Mouse (Mus musculus) lung, postnatal 4 days (tissue): ENCODE results near the gene Ciapin1.
A peak's percentile ranks its signal among the peaks of the same experiment; 100 is the strongest.

ENCODE experiments used
- DNase-seq, 2 experiments: peaks; one replicate each; pipeline ENCODE4 v3.0.0; 2021

Gene Ciapin1

DNA sequence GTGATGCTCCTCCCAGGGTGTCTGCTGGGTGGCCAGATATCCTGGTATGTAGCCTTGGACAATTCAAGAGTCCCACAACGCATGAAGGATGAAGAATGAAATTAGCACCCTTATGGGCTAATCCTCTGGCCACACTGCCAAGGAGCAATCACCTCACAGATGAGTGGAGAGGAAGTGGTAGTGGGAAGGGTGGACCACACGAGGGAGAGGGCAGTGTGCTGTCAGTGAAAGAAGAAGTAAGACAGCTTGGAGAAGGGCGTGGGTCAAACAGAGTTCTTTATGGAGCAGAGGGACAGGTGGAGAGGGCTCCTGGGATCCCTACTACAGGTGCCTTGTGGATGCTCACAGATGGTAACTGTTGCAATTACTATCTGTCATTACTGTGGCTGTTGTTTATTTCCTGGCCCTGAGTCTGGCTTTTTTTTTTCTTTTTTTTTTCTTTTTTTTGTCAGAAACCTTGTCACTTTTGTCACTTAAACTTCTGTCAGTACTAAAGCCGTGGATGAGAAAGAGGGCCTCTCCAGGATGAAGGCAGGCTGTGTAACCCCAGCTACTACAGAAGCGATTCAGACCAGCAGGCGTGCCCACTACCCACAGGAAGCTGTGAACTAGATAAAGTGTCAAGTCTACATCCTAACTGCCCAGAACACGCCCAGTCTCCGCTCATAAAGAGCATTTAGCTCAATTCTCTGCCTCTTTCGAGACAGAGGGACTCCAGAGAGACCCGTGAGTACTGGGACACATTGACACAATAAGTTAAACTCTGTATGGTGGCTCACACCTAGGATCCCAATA lies 33.4 kb downstream of the Ciapin1 start:
- DNase-seq = no peak

DNA sequence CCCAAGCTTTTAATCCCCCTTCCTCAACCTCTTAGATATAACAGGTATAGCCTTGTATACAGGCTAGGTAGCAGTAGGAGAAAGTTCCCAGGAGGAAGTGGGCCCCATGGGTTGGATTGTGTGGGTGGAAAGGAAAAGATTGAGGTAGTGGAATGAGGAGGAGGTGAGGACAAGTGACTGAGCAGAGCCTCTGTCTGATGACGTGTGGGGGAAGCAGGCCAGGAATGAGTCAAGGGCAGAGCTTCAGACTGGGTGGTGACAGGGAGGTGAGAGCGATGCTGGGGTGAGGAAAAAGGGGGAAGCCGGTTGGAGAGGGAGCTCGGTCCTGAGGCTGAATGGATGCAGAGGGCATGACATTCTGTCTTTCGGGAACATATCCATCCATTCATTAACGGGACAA lies 34.6 kb downstream of the Ciapin1 start:
- DNase-seq = no peak

DNA sequence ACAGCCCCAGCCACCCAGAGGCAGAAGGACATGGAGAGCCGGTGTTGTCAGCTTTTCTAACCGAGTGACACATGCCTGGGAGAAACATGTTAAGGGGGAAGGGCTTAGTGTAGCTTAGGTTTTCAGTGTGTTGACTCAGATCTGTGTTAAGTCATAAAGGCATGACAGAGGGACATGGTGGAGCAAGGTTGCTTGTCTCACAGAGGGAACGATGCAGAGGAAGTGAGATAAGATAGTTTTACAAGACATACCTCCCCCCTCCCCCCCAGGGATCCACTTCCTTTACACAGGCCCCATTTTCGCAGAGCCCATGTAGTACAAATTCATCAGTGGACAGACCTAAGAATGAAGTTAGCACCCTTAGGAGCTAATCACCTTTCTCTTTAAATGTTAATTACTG lies 35.8 kb downstream of the Ciapin1 start:
- no peak for DNase-seq

DNA sequence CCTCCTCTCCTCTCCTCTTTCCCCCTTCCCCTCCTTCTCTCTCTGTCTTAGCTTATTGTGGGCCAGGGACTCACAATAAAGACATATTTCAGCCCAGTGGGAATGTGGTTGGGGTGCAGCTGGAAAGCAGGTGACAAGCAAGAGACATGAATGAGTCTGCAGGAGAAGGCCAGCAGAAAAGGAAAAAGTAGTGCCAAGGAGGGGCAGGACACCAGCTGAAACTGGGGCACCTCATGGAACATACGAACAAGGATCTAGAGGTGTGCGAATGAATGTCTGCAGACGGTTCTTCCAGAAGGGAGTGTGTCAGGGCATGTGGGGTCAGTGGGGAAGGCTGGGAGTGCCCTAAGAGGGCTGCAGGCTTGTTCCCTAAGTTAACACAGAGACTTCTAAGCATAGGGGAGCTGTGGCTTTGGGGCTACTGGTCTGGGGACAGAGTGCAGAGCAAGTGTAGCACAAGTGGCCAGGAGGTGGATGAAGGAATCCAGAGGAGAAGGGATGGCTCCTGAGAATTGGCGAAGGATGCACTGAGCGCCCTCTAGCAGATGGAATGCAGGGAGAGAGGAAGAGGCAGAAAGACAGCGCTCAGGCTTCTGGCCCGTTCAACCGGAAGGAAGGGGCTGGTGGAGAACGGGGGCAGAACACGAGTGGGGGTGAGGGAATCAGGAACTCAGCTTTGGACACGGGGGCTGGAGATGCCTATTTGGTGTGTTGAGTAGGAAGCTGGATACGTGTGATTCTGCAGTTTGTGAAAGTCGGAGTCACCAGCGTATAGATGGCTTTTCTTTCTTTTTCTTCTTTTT lies 36.7 kb downstream of the Ciapin1 start:
- peak; percentile 60 to 62 for DNase-seq

DNA sequence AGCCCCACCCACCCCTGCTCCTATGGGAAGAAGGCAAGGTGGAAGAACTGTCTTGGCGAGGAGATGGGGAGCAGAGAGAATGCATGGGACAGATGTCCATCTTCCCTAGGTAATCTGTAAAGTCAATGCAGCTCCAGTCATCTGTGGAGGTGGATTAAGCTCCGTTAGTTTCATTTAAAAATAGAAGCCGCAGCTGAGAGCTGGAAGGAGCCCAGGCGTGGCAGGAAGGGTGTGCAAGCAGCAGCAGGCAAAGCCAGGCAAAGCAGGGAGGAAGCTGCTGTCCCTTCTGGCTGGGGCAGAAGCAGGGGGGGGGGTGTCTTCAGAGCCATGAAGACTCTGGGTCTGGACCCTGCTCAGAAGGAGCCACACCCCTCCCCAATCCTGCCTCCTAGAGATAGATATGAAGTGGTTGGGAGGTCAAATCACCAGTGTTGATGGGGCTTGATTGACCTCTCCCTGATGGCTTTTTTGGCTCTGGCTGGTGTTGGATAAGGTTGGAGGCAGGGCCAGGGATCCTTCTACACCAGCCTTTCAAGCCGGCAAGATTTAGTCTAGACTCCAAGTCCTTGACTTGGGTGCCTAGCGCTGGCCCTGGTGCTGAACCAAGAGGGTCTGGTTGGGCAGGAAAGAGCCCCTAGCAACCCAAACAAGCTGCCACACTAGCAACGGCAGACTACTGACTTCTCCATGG lies 37.7 kb downstream of the Ciapin1 start:
- no peak for DNase-seq

DNA sequence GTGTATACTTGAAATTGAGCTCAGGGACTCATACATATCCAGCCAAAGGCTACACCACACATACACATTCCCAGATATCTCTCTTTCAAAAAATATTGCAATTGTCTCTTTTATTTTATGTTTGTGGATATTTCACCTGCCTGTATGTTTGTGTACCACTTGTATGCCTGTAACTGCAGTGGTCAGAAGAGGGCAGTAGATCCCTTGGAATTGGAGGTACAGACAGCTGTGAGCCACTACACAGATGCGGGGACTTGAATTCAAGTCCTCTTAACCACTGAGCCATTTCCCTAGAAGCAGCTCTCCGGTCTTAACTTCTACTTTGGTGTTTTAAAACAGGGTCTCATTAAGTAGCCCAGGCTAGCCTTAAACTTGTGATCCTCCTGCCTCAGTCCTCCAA lies 43.4 kb downstream of the Ciapin1 start:
- no peak for DNase-seq

DNA sequence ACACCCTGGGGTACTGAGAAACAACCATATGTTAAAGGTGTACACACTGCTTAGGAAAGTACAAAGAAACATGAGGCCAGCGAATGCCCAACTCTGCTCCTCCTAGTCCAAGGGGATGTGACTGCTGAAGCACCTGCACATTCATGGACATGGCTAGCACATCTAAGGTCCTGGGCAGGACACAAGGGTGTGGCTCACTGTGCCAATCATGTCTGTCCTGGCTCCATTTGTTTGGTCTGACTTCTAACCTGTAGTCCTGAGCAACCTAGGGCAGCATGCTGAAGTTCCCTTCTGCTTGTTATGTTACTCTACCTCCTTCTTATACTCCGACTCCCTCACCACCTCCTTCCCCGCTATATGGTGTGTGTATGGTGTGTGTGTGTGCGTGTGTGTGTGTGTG lies 43.8 kb downstream of the Ciapin1 start:
- DNase-seq = no peak

DNA sequence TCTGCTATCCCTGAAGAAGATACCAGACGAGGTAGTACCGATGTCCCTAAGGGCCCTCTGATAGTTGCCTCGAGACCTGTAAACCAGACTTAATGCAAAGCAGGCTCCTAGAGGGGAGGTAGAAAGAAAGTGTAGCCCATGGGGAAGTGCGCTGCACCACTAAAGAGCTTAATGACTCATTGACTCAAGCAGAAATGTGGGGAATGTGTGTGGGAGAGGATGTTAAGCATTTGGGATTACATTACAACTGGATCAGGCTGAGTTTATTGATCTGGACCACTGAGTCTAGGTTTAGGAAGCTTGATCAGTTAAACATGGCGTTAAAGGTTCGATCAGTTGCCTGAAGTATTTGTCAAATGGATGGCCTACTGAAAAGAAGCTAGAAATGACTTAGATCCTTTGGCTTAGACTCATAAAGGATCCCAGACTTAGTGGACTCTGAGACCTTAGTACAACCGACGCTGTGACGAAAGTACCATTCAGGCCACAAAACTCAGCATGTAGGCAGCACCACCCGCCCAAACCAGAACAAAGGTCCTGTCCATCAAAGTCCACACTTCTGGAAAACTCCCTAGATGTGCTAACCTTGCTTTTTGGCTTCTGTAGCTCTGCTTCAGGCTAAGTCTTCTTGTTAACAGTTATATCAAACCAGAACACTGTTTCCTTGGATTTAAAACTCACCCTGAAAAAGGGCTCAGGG lies 48.8 kb downstream of the Ciapin1 start:
- no peak for DNase-seq

DNA sequence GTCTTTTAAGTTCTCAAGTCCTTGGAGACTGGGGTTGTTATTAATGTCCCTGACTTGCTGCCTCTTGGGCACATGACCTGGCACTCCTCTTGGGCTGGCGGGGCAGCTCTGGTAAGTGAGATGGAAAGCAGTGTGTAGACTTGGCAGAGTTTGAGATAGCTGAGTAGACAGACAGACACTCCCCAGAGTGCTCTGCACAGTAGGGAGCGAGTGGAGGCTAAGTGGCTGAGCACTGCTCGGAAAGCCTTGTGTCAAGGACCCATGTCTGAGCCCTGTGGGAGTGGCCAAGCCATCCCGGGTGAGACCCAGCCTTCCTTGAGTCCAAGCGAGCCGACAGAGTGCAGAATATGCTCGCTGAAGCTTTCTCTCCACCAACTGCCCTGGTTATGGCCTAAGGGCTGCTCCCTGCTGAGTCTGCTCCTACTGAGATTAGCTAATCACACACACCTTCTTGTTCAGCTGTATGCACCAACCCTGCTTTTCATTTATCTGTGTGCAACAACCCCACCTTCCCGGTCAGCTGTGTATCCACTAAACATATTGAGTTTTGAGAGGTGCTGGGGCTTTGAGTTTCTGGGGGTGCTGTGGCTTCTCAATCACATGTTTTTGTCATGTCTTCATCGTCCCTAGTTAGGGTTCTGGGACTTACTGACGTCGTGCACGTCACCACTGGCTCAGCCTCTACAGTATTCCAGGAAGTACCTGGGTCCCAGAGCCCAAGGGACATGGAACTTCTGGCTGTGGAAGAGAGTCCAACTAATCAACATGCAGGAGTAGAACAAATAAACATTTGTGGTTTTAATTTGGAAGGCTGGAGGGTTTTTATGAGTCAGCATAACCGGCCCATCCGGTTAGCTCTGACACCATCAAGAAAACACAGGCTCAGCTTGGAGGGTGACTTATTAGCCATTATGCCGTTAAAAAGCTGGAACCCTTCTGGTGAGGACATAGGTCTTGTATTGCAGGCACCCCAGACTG lies 50.3 kb downstream of the Ciapin1 start:
- DNase-seq = peak; percentile 34 to 79

DNA sequence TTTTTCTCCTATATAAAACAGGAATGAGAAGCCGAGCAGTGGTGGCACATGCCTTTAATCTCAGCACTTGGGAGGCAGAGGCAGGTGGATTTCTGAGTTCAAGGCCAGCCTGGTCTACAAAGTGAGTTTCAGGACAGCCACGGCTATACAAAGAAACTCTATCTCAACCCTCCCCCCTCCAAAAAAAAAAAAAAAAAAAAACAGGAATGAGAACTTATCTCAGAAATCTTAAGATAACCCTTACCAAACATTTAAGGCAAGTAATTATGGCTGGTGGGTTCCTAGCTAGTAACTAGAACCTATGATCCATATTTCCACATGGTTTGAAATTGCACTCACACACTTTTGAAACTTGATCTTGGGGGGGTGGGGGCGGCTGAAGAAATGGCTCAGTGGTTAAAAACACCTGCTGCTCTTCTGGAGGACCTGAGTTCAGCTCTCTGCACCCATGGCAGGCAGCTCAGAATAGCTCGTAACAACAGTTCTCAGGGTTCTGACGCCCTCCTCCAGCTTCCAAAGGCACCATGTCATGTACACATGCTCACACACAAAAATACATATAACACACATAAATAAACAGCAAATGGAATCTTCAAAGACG lies 52.1 kb downstream of the Ciapin1 start:
- no peak for DNase-seq

DNA sequence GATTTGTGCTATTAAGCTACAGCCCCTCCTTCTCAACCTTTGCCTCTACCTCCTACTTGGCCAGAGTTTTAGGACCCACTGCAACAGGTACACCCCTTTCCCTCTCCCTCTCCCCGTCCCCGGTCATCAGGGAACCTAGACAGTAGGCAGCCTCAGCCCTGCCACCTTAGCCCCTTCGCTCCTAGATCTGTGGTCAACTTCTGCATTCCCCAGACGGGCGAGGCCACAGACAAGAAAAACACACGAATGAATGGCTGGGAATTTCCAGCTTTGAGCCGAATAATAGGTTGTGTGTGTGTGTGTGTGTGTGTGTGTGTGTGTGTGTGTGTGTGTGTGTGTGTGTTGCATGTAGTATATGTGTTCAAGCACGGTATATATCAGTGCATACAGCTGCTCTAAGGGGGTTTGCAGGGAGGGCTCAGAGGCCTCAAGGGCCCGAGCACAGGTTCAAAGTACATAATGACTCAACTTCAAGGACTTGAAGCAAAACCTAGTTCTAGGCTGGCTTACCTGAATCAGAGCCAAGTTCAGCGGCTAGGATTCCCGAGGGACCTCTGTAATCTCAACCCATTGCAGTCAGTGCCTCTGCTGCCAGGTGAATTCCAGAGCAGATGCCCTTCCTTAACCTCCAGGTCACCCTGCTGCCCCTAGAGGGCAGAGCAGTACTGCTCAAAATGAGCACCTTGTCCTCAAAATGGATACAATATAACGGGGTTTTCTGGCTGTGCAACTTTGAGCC lies 52.7 kb downstream of the Ciapin1 start:
- DNase-seq = peak; percentile 62 to 76

DNA sequence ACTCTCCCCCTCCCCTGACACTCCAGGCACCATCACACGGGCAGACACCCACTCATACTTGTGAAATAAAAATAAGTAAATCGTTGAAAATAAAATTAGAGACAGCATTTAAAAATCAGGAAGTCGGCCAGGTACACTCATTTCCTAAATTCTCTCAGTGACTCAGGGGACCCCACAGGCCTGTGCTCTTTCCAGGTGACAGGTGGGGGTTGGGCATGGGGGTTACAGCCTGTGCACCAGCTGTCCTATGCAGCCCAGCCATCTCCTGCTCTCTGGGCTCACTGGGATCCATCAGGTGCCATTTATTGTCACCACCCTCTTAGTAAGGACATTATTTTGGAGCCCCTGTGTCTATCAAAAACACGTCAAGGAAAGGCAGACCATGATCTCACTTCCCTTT lies 54.3 kb downstream of the Ciapin1 start:
- DNase-seq = no peak

DNA sequence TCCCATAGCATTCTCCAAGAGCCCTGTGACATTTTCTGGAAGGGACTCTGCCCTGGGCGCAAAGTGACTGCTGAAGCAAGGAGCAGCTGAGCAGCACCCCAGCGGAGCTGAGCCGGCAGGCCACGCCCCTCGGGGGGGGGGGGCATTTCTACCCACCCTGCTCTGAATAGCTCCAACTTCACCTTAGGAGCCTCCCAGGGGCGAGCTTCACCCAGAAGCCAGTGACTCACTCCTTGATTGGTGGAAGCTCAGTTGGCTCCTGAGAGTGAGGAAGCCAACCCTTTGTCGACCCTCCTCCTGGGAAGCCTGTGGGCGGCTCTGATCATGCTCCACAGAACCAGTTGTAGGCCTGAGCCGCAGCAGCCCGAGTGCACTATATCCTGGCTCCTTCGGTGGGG lies 56.3 kb downstream of the Ciapin1 start:
- peak in 1 of 2 experiments; percentile 33 for DNase-seq

DNA sequence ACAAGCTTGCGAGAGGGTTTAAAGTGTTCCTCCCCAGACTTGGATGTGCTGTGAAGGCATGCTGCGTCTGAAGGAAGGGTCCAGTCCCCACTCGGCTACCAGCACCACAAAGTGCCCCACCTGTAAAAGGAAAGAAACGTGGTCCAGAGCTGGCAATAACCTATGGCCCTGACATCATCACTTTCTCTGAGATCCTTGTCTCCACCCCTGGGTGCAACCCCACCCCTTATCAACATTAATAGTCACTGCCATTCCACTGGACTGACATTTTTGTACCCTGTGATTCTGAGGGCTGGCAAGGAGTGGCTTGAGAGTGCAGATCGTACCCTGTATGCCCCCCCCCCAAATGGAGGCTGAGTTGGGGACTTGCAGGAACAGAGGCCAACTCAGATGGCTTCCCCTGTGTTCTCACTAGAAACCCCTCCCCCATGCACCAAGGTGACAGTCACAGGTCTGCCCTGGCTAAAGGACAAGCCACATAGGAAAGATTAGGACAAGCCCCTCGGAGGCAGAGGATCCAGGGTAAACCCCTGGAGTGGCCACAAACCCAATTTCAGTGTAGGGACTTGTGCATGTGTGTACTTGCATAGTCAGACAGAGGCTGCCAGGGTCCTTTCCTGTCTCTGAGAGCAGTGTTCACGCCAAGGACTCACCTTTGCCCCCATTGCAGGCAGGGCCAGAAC lies 56.9 kb downstream of the Ciapin1 start:
- DNase-seq = no peak

DNA sequence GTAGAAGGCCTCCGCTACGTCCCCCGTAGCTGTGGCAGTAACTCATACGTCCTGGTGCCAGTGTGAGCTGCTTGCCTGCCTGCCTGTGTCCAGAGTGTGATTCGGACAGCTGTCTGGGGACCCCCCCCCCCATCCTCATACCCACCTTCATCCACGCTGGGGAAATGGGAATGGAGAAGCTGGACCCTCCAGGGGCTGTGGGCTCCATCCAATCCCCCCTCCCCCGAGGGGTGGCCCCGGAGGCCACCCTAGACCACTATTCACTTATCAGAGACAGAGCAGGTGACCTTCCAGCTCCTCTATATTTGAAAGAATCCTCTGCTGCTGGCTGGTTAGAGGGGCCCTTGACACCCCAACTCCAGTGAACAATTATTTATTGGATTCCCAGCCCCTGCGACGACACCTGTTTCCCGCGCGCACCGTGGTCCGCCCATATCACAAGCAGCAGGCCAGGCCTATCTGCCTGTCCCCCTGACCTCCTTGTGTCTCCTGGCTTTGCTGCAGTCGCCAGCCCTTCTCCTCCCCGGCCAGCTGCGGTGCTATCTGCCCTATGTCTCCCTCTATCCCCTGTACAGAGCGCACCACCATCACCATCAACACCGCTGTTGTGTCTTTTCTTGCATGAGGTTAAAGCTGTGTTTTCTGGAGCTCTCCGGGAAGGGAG lies 57.5 kb downstream of the Ciapin1 start:
- DNase-seq = peak in 1 of 2 experiments; percentile 17

DNA sequence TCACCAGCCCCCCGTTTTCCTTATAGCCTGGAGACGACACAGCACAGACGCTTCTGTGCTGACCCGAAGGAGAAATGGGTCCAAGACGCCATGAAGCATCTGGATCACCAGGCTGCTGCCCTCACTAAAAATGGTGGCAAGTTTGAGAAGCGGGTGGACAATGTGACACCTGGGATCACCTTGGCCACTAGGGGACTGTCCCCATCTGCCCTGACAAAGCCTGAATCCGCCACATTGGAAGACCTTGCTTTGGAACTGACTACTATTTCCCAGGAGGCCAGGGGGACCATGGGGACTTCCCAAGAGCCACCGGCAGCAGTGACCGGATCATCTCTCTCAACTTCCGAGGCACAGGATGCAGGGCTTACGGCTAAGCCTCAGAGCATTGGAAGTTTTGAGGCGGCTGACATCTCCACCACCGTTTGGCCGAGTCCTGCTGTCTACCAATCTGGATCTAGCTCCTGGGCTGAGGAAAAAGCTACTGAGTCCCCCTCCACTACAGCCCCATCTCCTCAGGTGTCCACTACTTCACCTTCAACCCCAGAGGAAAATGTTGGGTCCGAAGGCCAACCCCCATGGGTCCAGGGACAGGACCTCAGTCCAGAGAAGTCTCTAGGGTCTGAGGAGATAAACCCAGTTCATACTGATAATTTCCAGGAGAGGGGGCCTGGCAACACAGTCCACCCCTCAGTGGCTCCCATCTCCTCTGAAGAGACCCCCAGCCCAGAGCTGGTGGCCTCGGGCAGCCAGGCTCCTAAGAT lies 58.4 kb downstream of the Ciapin1 start:
- DNase-seq = peak in 1 of 2 experiments; percentile 16

DNA sequence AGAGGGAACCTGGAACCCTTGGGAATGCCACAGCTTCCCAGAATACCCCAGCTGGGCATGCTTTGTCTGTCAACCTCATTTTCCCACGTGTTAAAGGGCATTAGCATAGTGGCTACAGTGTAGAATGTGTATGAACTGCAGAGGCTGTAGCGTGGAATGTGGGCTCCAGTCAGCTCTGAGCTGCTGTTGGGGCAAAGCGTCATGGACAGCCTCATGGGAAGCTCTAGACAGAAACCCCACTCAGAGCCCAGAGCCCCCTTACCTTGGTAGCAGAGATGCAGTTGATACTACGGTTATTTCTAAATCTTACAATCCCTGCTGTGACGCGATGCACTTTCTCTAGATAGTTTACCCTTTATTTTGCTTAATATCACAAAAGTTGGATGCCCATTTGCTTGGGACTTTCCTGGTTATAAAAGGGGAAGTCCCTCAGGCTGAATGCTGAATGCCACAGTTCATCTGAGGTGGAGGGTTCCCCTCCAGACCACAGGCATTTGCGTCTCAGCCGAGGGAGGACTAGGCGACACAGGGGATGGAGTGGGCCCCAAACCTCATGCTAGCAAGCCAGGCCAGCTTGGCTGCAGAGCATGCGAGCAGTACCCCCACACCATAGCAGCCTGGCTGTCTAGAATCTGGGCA lies 59.1 kb downstream of the Ciapin1 start:
- no peak for DNase-seq

DNA sequence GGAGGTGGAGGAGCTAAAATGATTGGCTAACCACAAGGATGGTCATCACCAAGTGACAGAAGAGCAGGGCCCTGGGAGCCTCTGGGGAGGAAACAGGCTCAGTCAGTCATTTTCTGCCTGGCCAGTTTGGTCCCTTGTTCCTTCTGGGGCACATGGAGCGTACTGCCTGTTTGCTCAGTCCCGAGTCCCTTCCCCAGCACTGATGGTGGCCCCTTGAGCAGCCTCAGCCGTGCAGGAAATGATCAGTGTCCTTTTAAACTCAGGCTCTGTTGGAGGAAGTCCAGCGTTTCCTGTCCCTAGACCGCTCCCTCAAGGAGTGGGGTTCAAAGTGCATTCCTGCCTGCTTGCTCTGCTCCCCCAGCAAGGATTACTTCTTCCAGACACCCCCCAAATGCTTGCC lies 59.7 kb downstream of the Ciapin1 start:
- DNase-seq = peak; percentile 50 to 53
